Mouse (Mus musculus): ENCODE results near the gene Crybg1. TPM values are rescaled to one million over a fixed set of nuclear protein-coding genes. Genes with fewer than 3 reads are reported as not detected.

Gene Crybg1
- total RNA-seq, 1 experiment, result 2.5 TPM

GRCm38 (mm10) chr10:44029566-44029965 is 119.1 kb downstream of the Crybg1 start:
- in situ Hi-C loops (cut with MboI; ENCODE audit: low sequenced_read_pairs in 2 of 2, unreplicated experiment in 2 of 2), result no loop called here
- H3K9me3 ChIP-seq (ENCODE audit: control insufficient read depth, insufficient read depth, low read depth, low read length), result no peaks in the 10 kb centered on the region
- no peaks in the 10 kb centered on the region; a peak in 1 of 4 replicates for H3K4me1 ChIP-seq (ENCODE audit: control insufficient read depth in 2 of 2, insufficient read depth in 2 of 2, low read length in 2 of 2, poor library complexity in 1 of 2)
- no peak overlapping the region for H3K9ac ChIP-seq (ENCODE audit: insufficient read depth, low read depth, low read length, poor library complexity, severe bottlenecking)
- no peak for DNase-seq (ENCODE audit: low read depth, low spot score)
- H3K4me3 ChIP-seq (ENCODE audit: insufficient read depth in 1 of 2, low read depth in 1 of 2, low read length in 2 of 2, poor library complexity in 1 of 2, severe bottlenecking in 1 of 2), result no peak overlapping the region
- TF ChIP-seq CHD2 (IDR thresholded peaks at IDR 0.05; ENCODE audit: low read depth, low read length), result no peak
- TF ChIP-seq MAFK (IDR thresholded peaks at IDR 0.05; ENCODE audit: insufficient read depth, low read depth, low read length), result no peak
- no peak for TF ChIP-seq HCFC1 (IDR thresholded peaks at IDR 0.05; ENCODE audit: borderline replicate concordance, insufficient read depth, low read length)
- no peak for TF ChIP-seq ZC3H11A (IDR thresholded peaks at IDR 0.05; ENCODE audit: borderline replicate concordance, low read depth, low read length)
- TF ChIP-seq ZNF384 (IDR thresholded peaks at IDR 0.05; ENCODE audit: low read depth, low read length), result no peak
- no peaks in the 10 kb centered on the region for H3K36me3 ChIP-seq (ENCODE audit: control insufficient read depth, insufficient read depth, low read length, poor library complexity, severe bottlenecking)
- H3K27ac ChIP-seq (ENCODE audit: insufficient read depth, low read depth, low read length, poor library complexity, severe bottlenecking), result no peak overlapping the region

- H3K4me1 ChIP-seq (ENCODE audit: control insufficient read depth in 2 of 2, insufficient read depth in 2 of 2, low read length in 2 of 2, poor library complexity in 1 of 2), result no peaks in the 10 kb centered on the region; a peak in 1 of 4 replicates
- no peak overlapping the region for H3K9ac ChIP-seq (ENCODE audit: insufficient read depth, low read depth, low read length, poor library complexity, severe bottlenecking)
- no peak overlapping the region for H3K4me3 ChIP-seq (ENCODE audit: insufficient read depth in 1 of 2, low read depth in 1 of 2, low read length in 2 of 2, poor library complexity in 1 of 2, severe bottlenecking in 1 of 2)
- DNase-seq (ENCODE audit: low read depth, low spot score), result no peak
- H3K9me3 ChIP-seq (ENCODE audit: control insufficient read depth, insufficient read depth, low read depth, low read length), result no peaks in the 10 kb centered on the region
- no peaks in the 10 kb centered on the region for H3K36me3 ChIP-seq (ENCODE audit: control insufficient read depth, insufficient read depth, low read length, poor library complexity, severe bottlenecking)
- in situ Hi-C loops (cut with MboI; ENCODE audit: low sequenced_read_pairs in 2 of 2, unreplicated experiment in 2 of 2), result no loop called here
- TF ChIP-seq HCFC1 (IDR thresholded peaks at IDR 0.05; ENCODE audit: borderline replicate concordance, insufficient read depth, low read length), result no peak
- TF ChIP-seq ZNF384 (IDR thresholded peaks at IDR 0.05; ENCODE audit: low read depth, low read length), result no peak
- no peak for TF ChIP-seq ZC3H11A (IDR thresholded peaks at IDR 0.05; ENCODE audit: borderline replicate concordance, low read depth, low read length)
- no peak for TF ChIP-seq CHD2 (IDR thresholded peaks at IDR 0.05; ENCODE audit: low read depth, low read length)
- TF ChIP-seq MAFK (IDR thresholded peaks at IDR 0.05; ENCODE audit: insufficient read depth, low read depth, low read length), result no peak
- no peak overlapping the region for H3K27ac ChIP-seq (ENCODE audit: insufficient read depth, low read depth, low read length, poor library complexity, severe bottlenecking)
Observed at GRCm38 (mm10) chr10:44027226-44027625, 121.4 kb downstream of the Crybg1 start.

- H3K36me3 ChIP-seq (ENCODE audit: control insufficient read depth, insufficient read depth, low read length, poor library complexity, severe bottlenecking), result no peaks in the 10 kb centered on the region
- in situ Hi-C loops (cut with MboI; ENCODE audit: low sequenced_read_pairs in 2 of 2, unreplicated experiment in 2 of 2), result no loop called here
- DNase-seq (ENCODE audit: low read depth, low spot score), result no peak
- H3K4me1 ChIP-seq (ENCODE audit: control insufficient read depth in 2 of 2, insufficient read depth in 2 of 2, low read length in 2 of 2, poor library complexity in 1 of 2), result no peaks in the 10 kb centered on the region; a peak in 1 of 4 replicates
- H3K9ac ChIP-seq (ENCODE audit: insufficient read depth, low read depth, low read length, poor library complexity, severe bottlenecking), result no peak overlapping the region
- TF ChIP-seq CHD2 (IDR thresholded peaks at IDR 0.05; ENCODE audit: low read depth, low read length) (no peak), MAFK (IDR thresholded peaks at IDR 0.05; ENCODE audit: insufficient read depth, low read depth, low read length) (no peak), HCFC1 (IDR thresholded peaks at IDR 0.05; ENCODE audit: borderline replicate concordance, insufficient read depth, low read length) (no peak), ZC3H11A (IDR thresholded peaks at IDR 0.05; ENCODE audit: borderline replicate concordance, low read depth, low read length) (no peak), ZNF384 (IDR thresholded peaks at IDR 0.05; ENCODE audit: low read depth, low read length) (no peak)
- no peak overlapping the region for H3K27ac ChIP-seq (ENCODE audit: insufficient read depth, low read depth, low read length, poor library complexity, severe bottlenecking)
- no peak overlapping the region for H3K4me3 ChIP-seq (ENCODE audit: insufficient read depth in 1 of 2, low read depth in 1 of 2, low read length in 2 of 2, poor library complexity in 1 of 2, severe bottlenecking in 1 of 2)
- no peaks in the 10 kb centered on the region for H3K9me3 ChIP-seq (ENCODE audit: control insufficient read depth, insufficient read depth, low read depth, low read length)
Observed at GRCm38 (mm10) chr10:44026105-44026504, 122.5 kb downstream of the Crybg1 start.

- H3K36me3 ChIP-seq (ENCODE audit: control insufficient read depth, insufficient read depth, low read length, poor library complexity, severe bottlenecking), result no peaks in the 10 kb centered on the region
- no peaks in the 10 kb centered on the region; a peak in 1 of 4 replicates for H3K4me1 ChIP-seq (ENCODE audit: control insufficient read depth in 2 of 2, insufficient read depth in 2 of 2, low read length in 2 of 2, poor library complexity in 1 of 2)
- no peaks in the 10 kb centered on the region for H3K9me3 ChIP-seq (ENCODE audit: control insufficient read depth, insufficient read depth, low read depth, low read length)
- no peak for TF ChIP-seq HCFC1 (IDR thresholded peaks at IDR 0.05; ENCODE audit: borderline replicate concordance, insufficient read depth, low read length)
- no peak for TF ChIP-seq ZC3H11A (IDR thresholded peaks at IDR 0.05; ENCODE audit: borderline replicate concordance, low read depth, low read length)
- no peak for TF ChIP-seq ZNF384 (IDR thresholded peaks at IDR 0.05; ENCODE audit: low read depth, low read length)
- no peak for TF ChIP-seq CHD2 (IDR thresholded peaks at IDR 0.05; ENCODE audit: low read depth, low read length)
- no peak for TF ChIP-seq MAFK (IDR thresholded peaks at IDR 0.05; ENCODE audit: insufficient read depth, low read depth, low read length)
- DNase-seq (ENCODE audit: low read depth, low spot score), result no peak
- in situ Hi-C loops (cut with MboI; ENCODE audit: low sequenced_read_pairs in 2 of 2, unreplicated experiment in 2 of 2), result no loop called here
- H3K9ac ChIP-seq (ENCODE audit: insufficient read depth, low read depth, low read length, poor library complexity, severe bottlenecking), result no peak overlapping the region
- H3K27ac ChIP-seq (ENCODE audit: insufficient read depth, low read depth, low read length, poor library complexity, severe bottlenecking), result no peak overlapping the region
- no peak overlapping the region for H3K4me3 ChIP-seq (ENCODE audit: insufficient read depth in 1 of 2, low read depth in 1 of 2, low read length in 2 of 2, poor library complexity in 1 of 2, severe bottlenecking in 1 of 2)
Observed at GRCm38 (mm10) chr10:44024705-44025104, 123.9 kb downstream of the Crybg1 start.

- TF ChIP-seq CHD2 (IDR thresholded peaks at IDR 0.05; ENCODE audit: low read depth, low read length), result no peak
- TF ChIP-seq HCFC1 (IDR thresholded peaks at IDR 0.05; ENCODE audit: borderline replicate concordance, insufficient read depth, low read length), result no peak
- no peak for TF ChIP-seq ZC3H11A (IDR thresholded peaks at IDR 0.05; ENCODE audit: borderline replicate concordance, low read depth, low read length)
- TF ChIP-seq ZNF384 (IDR thresholded peaks at IDR 0.05; ENCODE audit: low read depth, low read length), result no peak
- TF ChIP-seq MAFK (IDR thresholded peaks at IDR 0.05; ENCODE audit: insufficient read depth, low read depth, low read length), result no peak
- in situ Hi-C loops (cut with MboI; ENCODE audit: low sequenced_read_pairs in 2 of 2, unreplicated experiment in 2 of 2), result no loop called here
- Histone ChIP-seq H3K4me3 (ENCODE audit: insufficient read depth in 1 of 2, low read depth in 1 of 2, low read length in 2 of 2, poor library complexity in 1 of 2, severe bottlenecking in 1 of 2) (no peak overlapping the region), H3K27ac (ENCODE audit: insufficient read depth, low read depth, low read length, poor library complexity, severe bottlenecking) (no peak overlapping the region), H3K9ac (ENCODE audit: insufficient read depth, low read depth, low read length, poor library complexity, severe bottlenecking) (no peak overlapping the region), H3K4me1 (ENCODE audit: control insufficient read depth in 2 of 2, insufficient read depth in 2 of 2, low read length in 2 of 2, poor library complexity in 1 of 2) (no peaks in the 10 kb centered on the region; a peak in 1 of 4 replicates), H3K9me3 (ENCODE audit: control insufficient read depth, insufficient read depth, low read depth, low read length) (no peaks in the 10 kb centered on the region), H3K36me3 (ENCODE audit: control insufficient read depth, insufficient read depth, low read length, poor library complexity, severe bottlenecking) (no peaks in the 10 kb centered on the region)
- no peak for DNase-seq (ENCODE audit: low read depth, low spot score)
Observed at GRCm38 (mm10) chr10:44020141-44020540, 128.5 kb downstream of the Crybg1 start.
